Mouse (Mus musculus) heart, embryonic 14.5 days (tissue): Measurements from ENCODE around the gene Hoxa4. TPM values are rescaled to one million over a fixed set of nuclear protein-coding genes. Genes with fewer than 3 reads are reported as not detected.

Experiments
- ATAC-seq: fragments of 200-750 bp; cut with Nextera tagmentation; 2 replicates; pipeline ENCODE4 v1.8.0; 2017; ENCODE audit warnings: low read depth, moderate TSS enrichment; ENCODE audit not compliant: insufficient number of reproducible peaks, insufficient read depth, low FRiP score
- H3K27ac ChIP-seq, 2 experiments: fragments of 200-500 bp in 1 of 2; fragments of 300-500 bp in 1 of 2; sonication (generic) in 1 of 2; replicated peaks in 1 of 2; 2 replicates each; pipeline ENCODE4 v1.5.1; 2012 to 2014; ENCODE audit warnings: low read depth in 2 of 2, low read length in 2 of 2, control low read depth in 1 of 2, mild to moderate bottlenecking in 1 of 2, mixed read lengths in 1 of 2; ENCODE audit not compliant: control insufficient read depth in 1 of 2, insufficient read depth in 1 of 2
- H3K27me3 ChIP-seq: fragments of 300-500 bp; sonication (generic); 2 replicates; pipeline ENCODE4 v1.6.1; 2014; ENCODE audit warnings: mild to moderate bottlenecking, low read length, control low read depth; ENCODE audit not compliant: control insufficient read depth, insufficient read depth
- H3K36me3 ChIP-seq: fragments of 300-500 bp; sonication (generic); 2 replicates; pipeline ENCODE4 v1.6.1; 2014; ENCODE audit warnings: mild to moderate bottlenecking, control low read depth, low read length, mixed read lengths; ENCODE audit not compliant: control insufficient read depth, insufficient read depth
- H3K4me1 ChIP-seq, 2 experiments: fragments of 200-500 bp in 1 of 2; fragments of 300-500 bp in 1 of 2; sonication (generic) in 1 of 2; 2 replicates each; pipeline ENCODE4 v1.6.1; 2012 to 2014; ENCODE audit warnings: low read length in 2 of 2, control low read depth in 1 of 2, mixed read lengths in 1 of 2; ENCODE audit not compliant: control insufficient read depth in 2 of 2, insufficient read depth in 2 of 2
- H3K4me2 ChIP-seq: fragments of 300-500 bp; sonication (generic); 2 replicates; pipeline ENCODE4 v1.6.1; 2014; ENCODE audit warnings: mild to moderate bottlenecking, low read length
- H3K4me3 ChIP-seq, 2 experiments: fragments of 200-500 bp in 1 of 2; fragments of 300-500 bp in 1 of 2; sonication (generic) in 1 of 2; 2 replicates each; pipeline ENCODE4 v1.5.1; 2012 to 2014; ENCODE audit warnings: low read length in 2 of 2, mild to moderate bottlenecking in 2 of 2, control low read depth in 1 of 2, low read depth in 1 of 2, moderate library complexity in 1 of 2; ENCODE audit not compliant: control insufficient read depth in 1 of 2, insufficient read depth in 1 of 2
- H3K9ac ChIP-seq: fragments of 300-500 bp; sonication (generic); 2 replicates; pipeline ENCODE4 v1.6.1; 2014; ENCODE audit warnings: mild to moderate bottlenecking, low read length
- H3K9me3 ChIP-seq: fragments of 300-500 bp; sonication (generic); 2 replicates; pipeline ENCODE4 v1.6.1; 2016; ENCODE audit warnings: low read length, control low read depth; ENCODE audit not compliant: control insufficient read depth
- WGBS: fragments of 180-500 bp; shearing (Covaris S2); extraction: QIAGEN DNeasy Blood & Tissue Kit; methylation state at CpG from one replicate; pipeline ENCODE4 v1.1.7; 2014; 5-methylcytosine and 5-hydroxymethylcytosine counted together
- polyA plus RNA-seq: library from polyadenylated mRNA; unstranded; fragments of >200 nt; fragmentation: Nextera tagmentation; extraction: Ambion mirVana; gene quantifications from 2 replicates; pipeline ENCODE4 v1.2.1, GENCODE M21; 2014

The Hoxa4 gene
- polyA plus RNA-seq, 1 experiment from 2014 or later: 0.36 TPM

DNA sequence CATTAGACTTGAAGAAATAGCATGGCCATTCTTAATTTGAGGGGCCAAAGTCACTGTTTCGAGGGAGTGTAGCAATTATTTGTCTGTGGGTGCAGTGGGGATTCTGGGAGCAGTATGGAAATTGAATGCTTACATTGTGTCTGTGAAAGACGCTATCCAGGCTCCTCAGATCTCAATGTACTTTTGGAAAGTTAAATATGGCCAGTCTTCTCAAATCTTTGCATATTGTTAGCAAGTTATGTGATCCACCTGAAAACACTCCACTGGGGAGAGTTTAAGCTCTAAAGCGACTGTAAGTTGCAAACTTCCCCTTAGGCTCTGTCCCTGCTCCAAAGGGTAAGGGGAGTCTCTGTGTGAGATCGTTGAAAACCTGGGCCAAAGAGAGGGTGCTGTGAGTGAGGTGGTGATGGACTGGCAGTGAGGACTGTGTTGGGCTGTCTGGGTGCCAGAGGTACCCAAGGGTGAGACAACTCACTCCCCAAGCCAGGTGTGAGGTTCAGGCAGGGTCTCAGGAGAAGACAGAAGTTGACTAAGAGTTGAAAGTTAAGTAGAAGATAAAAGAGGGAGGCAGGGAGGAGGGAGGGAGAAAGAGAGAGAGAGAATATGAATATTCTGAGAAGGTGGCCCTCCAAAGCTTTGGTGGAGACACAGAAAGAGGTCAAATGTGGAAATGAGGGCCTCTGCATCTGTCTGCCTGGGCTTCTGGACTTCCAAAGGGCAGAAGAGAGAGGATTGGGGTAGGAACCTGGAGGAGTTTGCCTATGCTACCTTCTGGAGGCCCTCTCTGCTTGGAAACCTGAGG lies 15.5 kb upstream of the Hoxa4 start:
- Histone ChIP-seq H3K27ac (no peak overlapping the region), H3K36me3 (no peaks in the 10 kb centered on the region), H3K27me3 (peaks cover 100% of the 10 kb centered on the region), H3K4me2 (no peak overlapping the region), H3K4me3 (no peak overlapping the region), H3K9ac (no peak overlapping the region), H3K9me3 (no peaks in the 10 kb centered on the region), H3K4me1 (peaks cover 5 to 19% of the 10 kb centered on the region in 2 experiments; a peak in 3 of 4 replicates)
- 6% methylated on average over 4 of the region's 4 CpGs for WGBS
- ATAC-seq: no peak

- no peak for ATAC-seq
- no peak overlapping the region for H3K4me2 ChIP-seq
- H3K27ac ChIP-seq: no peak overlapping the region
Observed at GRCm38 (mm10) chr6:52205638-52206621, 14.4 kb upstream of the Hoxa4 start.

DNA sequence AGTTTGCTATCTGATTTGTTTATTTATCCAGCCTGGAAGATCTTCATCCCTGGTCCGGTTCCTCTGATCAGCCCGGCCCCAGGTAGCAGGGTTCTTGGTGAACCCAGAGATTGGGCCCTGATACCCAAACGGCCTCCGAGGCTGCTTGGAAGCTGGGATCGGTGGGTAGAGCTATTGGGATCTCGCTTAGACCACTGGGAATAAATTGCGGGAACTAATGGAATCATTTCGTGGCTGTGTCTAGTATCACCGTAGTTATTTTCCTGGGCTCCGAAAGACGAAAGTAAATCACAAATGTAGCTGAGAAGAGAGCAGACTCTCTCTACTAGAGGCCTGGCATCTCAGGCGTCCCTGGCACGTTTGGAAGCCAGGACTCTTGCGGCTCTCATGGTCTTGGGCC lies 13.7 kb upstream of the Hoxa4 start:
- WGBS: 3% methylated on average over 14 of the region's 14 CpGs
- ATAC-seq: no peak
- H3K27me3 ChIP-seq: peaks cover 100% of the 10 kb centered on the region
- H3K4me1 ChIP-seq: peaks cover 2 to 19% of the 10 kb centered on the region in 2 experiments; a peak in 3 of 4 replicates
- H3K4me3 ChIP-seq: no peak overlapping the region
- no peaks in the 10 kb centered on the region for H3K36me3 ChIP-seq
- no peak overlapping the region for H3K4me2 ChIP-seq
- no peaks in the 10 kb centered on the region for H3K9me3 ChIP-seq
- no peak overlapping the region for H3K9ac ChIP-seq
- H3K27ac ChIP-seq: no peak overlapping the region

More at GRCm38 (mm10) chr6:52205638-52206621, 14.4 kb upstream of the Hoxa4 start:
- Histone ChIP-seq H3K27me3 (peaks cover 100% of the 10 kb centered on the region), H3K9me3 (no peaks in the 10 kb centered on the region), H3K9ac (no peak overlapping the region), H3K4me1 (peaks cover 2 to 19% of the 10 kb centered on the region in 2 experiments; a peak in 3 of 4 replicates), H3K36me3 (no peaks in the 10 kb centered on the region), H3K4me3 (no peak overlapping the region)
- 2% methylated on average over 55 of the region's 55 CpGs for WGBS

DNA sequence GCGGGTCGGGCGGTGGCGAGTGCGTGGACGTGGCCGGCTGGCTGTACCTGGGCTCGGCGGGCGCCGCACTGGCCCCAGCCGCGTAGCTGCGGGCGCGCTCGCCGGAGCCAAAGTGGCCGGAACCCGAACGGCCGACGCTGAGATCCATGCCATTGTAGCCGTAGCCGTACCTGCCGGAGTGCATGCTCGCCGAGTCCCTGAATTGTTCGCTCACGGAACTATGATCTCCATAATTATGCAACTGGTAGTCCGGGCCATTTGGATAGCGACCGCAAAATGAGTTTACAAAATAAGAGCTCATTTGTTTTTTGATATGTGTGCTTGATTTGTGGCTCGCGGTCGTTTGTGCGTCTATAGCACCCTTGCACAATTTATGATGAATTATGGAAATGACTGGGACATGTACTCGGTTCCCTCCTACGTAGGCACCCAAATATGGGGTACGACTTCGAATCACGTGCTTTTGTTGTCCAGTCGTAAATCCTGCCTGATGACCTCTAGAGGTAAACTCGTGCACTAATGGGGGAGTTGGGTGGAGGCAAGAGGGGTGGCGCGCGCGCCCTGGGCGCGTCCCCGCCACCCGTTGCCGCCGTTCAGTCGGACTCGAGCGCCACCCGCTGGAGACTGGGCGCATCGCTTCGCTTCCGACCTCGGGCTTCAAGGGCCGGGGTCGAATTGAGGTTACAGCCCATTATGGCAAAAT lies 12.6 kb upstream of the Hoxa4 start, which contains the start of gene Hoxa5:
Gene Hoxa5 (minus strand): TSS at position 538 of the 703 bp plus-strand sequence.
- no peak for ATAC-seq
- H3K4me1 ChIP-seq: peaks cover 2 to 19% of the 10 kb centered on the region in 2 experiments; a peak in 3 of 4 replicates
- peak within 1 kb of the TSS; percentile 59 for H3K4me2 ChIP-seq
- H3K27ac ChIP-seq: no peak within 1 kb of the TSS
- under 1% methylated on average over 65 of the region's 65 CpGs for WGBS
- H3K27me3 ChIP-seq: peaks cover 100% of the 10 kb centered on the region
- no peaks in the 10 kb centered on the region for H3K36me3 ChIP-seq
- peak within 1 kb of the TSS; percentile 33 to 36 for H3K4me3 ChIP-seq
- H3K9ac ChIP-seq: peak within 1 kb of the TSS; percentile 28; the same call in 1 of the 2 replicates
- H3K9me3 ChIP-seq: no peaks in the 10 kb centered on the region

DNA sequence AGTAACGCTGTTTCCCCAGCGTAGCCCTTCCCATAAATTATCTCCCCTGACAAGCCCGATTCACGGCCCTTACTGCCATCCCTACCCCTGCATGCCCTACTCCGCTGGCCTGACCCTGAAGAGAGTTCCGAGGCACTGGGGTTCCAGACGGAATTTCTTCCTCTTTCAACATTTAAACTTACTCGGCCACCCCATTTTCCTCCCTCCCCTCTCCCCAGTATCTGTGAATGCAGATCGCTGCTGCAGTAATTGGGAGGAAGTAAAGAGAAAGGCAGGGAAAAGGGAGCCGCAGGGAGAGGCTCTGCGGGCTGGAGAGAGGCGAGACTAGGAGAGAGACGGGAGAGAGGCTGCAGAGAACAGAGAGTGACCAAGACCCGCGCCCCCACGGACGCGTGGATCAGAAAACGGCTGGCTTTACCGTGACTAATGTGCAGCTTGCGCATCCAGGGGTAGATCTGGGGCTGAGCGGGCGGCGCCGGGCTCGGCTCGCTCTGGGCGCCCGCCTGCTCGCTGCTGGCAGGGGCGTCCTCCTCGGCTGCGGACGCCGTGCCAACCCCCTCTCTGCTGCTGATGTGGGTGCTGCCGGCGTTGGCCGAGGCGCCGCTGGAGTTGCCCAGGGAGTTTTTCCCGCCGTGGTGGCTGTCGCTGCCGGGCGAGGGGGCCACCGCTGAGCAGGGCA lies 12.0 kb upstream of the Hoxa4 start:
- Histone ChIP-seq H3K4me3 (peak overlapping the region; percentile 33 to 36), H3K27ac (no peak overlapping the region), H3K9ac (peak overlapping the region; percentile 28; the same call in 1 of the 2 replicates), H3K9me3 (no peaks in the 10 kb centered on the region), H3K4me1 (peaks cover 2 to 17% of the 10 kb centered on the region in 2 experiments; a peak in 3 of 4 replicates), H3K36me3 (no peaks in the 10 kb centered on the region), H3K27me3 (peaks cover 100% of the 10 kb centered on the region), H3K4me2 (peak overlapping the region; percentile 59)
- ATAC-seq: no peak
- 1% methylated on average over 45 of the region's 46 CpGs for WGBS

GRCm38 (mm10) chr6:52203121-52203370 lies 11.5 kb upstream of the Hoxa4 start:
- whole genome bisulfite sequencing: 1% methylated on average over 10 of the region's 10 CpGs
- H3K27ac ChIP-seq: no peak overlapping the region
- H3K27me3 ChIP-seq: peaks cover 100% of the 10 kb centered on the region
- H3K36me3 ChIP-seq: no peaks in the 10 kb centered on the region
- peak overlapping the region; percentile 59 for H3K4me2 ChIP-seq
- peak overlapping the region; percentile 33 to 36; a peak in 3 of 4 replicates for H3K4me3 ChIP-seq
- H3K4me1 ChIP-seq: peaks cover 2 to 16% of the 10 kb centered on the region in 2 experiments; a peak in 3 of 4 replicates
- no peak for ATAC-seq
- no peaks in the 10 kb centered on the region for H3K9me3 ChIP-seq
- H3K9ac ChIP-seq: no peak overlapping the region
